Mouse (Mus musculus) ES-E14 (cell line): Measurements from ENCODE around the gene Rnft2.

Experiments used
- CHD2 ChIP-seq: IDR thresholded peaks from 2 replicates; pipeline ENCODE4 v1.6.1; 2014; ENCODE audit warnings: mild to moderate bottlenecking, low read depth, low read length, inconsistent platforms
- HCFC1 ChIP-seq: IDR thresholded peaks from 2 replicates; pipeline ENCODE4 v1.6.1; 2012; ENCODE audit warnings: low read length, inconsistent platforms, borderline replicate concordance; ENCODE audit not compliant: insufficient read depth
- MAFK ChIP-seq: IDR thresholded peaks from 2 replicates; pipeline ENCODE4 v1.6.1; 2014; ENCODE audit warnings: mild to moderate bottlenecking, low read depth, low read length, inconsistent platforms; ENCODE audit not compliant: insufficient read depth
- ZC3H11A ChIP-seq: IDR thresholded peaks from 2 replicates; pipeline ENCODE4 v1.6.1; 2012; ENCODE audit warnings: low read depth, mild to moderate bottlenecking, inconsistent platforms, low read length, borderline replicate concordance
- ZNF384 ChIP-seq: IDR thresholded peaks from 2 replicates; pipeline ENCODE4 v1.6.1; 2012; ENCODE audit warnings: low read depth, low read length, inconsistent platforms

DNA sequence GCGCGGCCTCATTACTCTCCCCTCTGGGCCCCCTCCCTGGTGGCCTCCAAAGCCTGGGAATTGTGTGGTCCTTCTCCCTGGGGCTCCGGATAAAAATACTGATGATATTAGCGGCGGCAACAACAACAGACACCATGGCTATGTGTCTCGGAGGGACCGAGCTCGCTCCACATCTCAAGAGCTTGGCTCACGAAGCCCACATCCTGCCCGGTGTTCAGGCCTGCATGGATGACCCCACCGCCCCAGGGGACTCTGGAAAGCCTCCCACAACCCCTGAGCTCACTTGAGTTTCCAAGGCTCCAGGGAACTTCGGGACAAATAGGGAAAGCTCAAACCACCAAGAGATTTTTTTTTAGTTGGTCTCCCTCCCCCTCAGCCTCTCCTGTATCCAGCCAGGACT, 5.2 kb downstream of the Rnft2 start:
- TF ChIP-seq ZNF384 (no peak), MAFK (no peak), HCFC1 (no peak), ZC3H11A (no peak), CHD2 (no peak)
